Mouse (Mus musculus) embryonic fibroblast, embryonic 13.5 days (primary cell): ENCODE measurements around the gene Gosr2. TPM values are rescaled to one million over a fixed set of nuclear protein-coding genes. Genes with fewer than 3 reads are reported as not detected.

Source experiments
- H3K27ac ChIP-seq: 2 replicates; pipeline ENCODE4 v1.5.1; 2012; ENCODE audit warnings: low read length, control low read depth, inconsistent platforms; ENCODE audit not compliant: insufficient read depth
- H3K4me1 ChIP-seq: 2 replicates; pipeline ENCODE4 v1.6.1; 2011; ENCODE audit warnings: low read length; ENCODE audit not compliant: control insufficient read depth, insufficient read depth
- H3K4me3 ChIP-seq: 2 replicates; pipeline ENCODE4 v1.5.1; 2011; ENCODE audit warnings: mild to moderate bottlenecking, control low read depth, low read length; ENCODE audit not compliant: insufficient read depth
- CTCF ChIP-seq: IDR thresholded peaks from 2 replicates; pipeline ENCODE4 v1.5.1; 2011; ENCODE audit warnings: mild to moderate bottlenecking, control low read depth, low read length, moderate library complexity, borderline replicate concordance; ENCODE audit not compliant: insufficient read depth
- POLR2A ChIP-seq: IDR thresholded peaks from 2 replicates; pipeline ENCODE4 v1.6.1; 2011; ENCODE audit warnings: low read depth, mild to moderate bottlenecking, control low read depth, low read length, moderate library complexity
- polyA plus RNA-seq: library from polyadenylated mRNA; stranded (reverse); fragments of >200 nt; gene quantifications from 2 replicates; pipeline ENCODE4 v1.2.4, GENCODE M21; 2011; ENCODE audit warnings: low read depth; ENCODE audit not compliant: missing spikeins, insufficient read length

Gosr2 gene
- polyA plus RNA-seq, 1 experiment: 110 TPM

DNA sequence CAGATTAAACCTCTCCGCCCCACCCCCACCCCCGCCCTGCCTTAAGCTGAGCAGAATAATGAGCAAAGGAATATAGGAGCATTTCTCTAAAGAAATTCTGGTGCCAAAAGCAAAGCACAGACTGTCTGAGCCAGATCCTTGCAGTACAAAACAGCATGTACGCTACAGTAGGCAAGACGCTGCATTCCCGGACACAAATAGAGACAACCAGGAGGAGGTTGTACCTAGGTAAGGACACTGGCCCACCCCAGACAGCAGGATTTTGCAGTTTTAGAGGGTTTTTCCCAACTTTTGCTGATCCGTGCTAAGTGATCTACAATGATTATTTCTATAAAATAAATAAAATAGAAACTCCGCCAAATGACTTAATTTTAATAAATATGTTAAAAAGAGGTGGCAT is 49.0 kb downstream of the Gosr2 start:
- H3K27ac ChIP-seq: no peak overlapping the region
- no peaks in the 10 kb centered on the region for H3K4me1 ChIP-seq
- H3K4me3 ChIP-seq: no peak overlapping the region
- TF ChIP-seq POLR2A: no peak
- no peak for TF ChIP-seq CTCF

GRCm38 (mm10) chr11:103647921-103648620 is 49.6 kb downstream of the Gosr2 start:
- no peaks in the 10 kb centered on the region for H3K4me1 ChIP-seq
- no peak overlapping the region for H3K4me3 ChIP-seq
- no peak overlapping the region for H3K27ac ChIP-seq
- TF ChIP-seq CTCF: no peak
- no peak for TF ChIP-seq POLR2A

GRCm38 (mm10) chr11:103646301-103646700 is 51.4 kb downstream of the Gosr2 start:
- no peak overlapping the region for H3K27ac ChIP-seq
- no peak overlapping the region for H3K4me3 ChIP-seq
- no peak for TF ChIP-seq POLR2A
- TF ChIP-seq CTCF: no peak
- no peaks in the 10 kb centered on the region for H3K4me1 ChIP-seq

- no peak overlapping the region for H3K4me3 ChIP-seq
- TF ChIP-seq CTCF: no peak
- no peak for TF ChIP-seq POLR2A
- H3K27ac ChIP-seq: no peak overlapping the region
- no peaks in the 10 kb centered on the region for H3K4me1 ChIP-seq
Observed at GRCm38 (mm10) chr11:103645731-103646130, 52.0 kb downstream of the Gosr2 start.

DNA sequence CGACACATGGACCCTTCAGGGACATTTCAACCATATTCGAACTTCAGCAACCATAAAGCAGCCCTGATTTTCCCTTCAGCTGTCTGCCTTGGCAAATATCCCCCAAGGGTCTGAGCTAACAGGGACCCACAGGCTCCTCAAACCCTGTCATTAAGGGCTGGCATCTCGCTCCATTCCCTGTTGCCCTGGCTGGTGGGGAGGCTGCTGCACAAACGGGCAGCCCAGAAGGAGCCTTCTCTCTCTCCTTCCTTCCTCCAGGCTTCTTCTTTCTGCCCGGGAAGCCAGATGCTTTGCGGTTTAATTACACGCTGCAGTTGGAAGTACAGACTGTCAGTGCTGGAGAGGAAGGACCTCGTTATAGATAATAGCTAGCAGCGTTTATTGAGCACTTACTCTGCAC is 54.5 kb downstream of the Gosr2 start:
- H3K4me1 ChIP-seq: no peaks in the 10 kb centered on the region
- TF ChIP-seq CTCF (no peak), POLR2A (no peak)
- H3K27ac ChIP-seq: no peak overlapping the region
- no peak overlapping the region for H3K4me3 ChIP-seq

- Histone ChIP-seq H3K4me1 (no peaks in the 10 kb centered on the region), H3K4me3 (no peak overlapping the region), H3K27ac (no peak overlapping the region)
- TF ChIP-seq POLR2A (no peak), CTCF (peak; percentile 93)
Observed at GRCm38 (mm10) chr11:103639407-103639946, 58.2 kb downstream of the Gosr2 start.

- no peaks in the 10 kb centered on the region for H3K4me1 ChIP-seq
- no peak for TF ChIP-seq POLR2A
- TF ChIP-seq CTCF: no peak
- no peak within 1 kb of the TSS for H3K4me3 ChIP-seq
- H3K27ac ChIP-seq: no peak within 1 kb of the TSS
Observed at GRCm38 (mm10) chr11:103638790-103639189, 58.9 kb downstream of the Gosr2 start, which contains the start of gene Lyzl6. Gene Lyzl6, minus strand, starts transcription at chr11:103638890.

GRCm38 (mm10) chr11:103636261-103636660 is 61.4 kb downstream of the Gosr2 start:
- TF ChIP-seq CTCF: no peak
- TF ChIP-seq POLR2A: no peak
- Histone ChIP-seq H3K27ac (no peak overlapping the region), H3K4me3 (no peak overlapping the region), H3K4me1 (no peaks in the 10 kb centered on the region)

- H3K4me1 ChIP-seq: no peaks in the 10 kb centered on the region
- H3K4me3 ChIP-seq: no peak overlapping the region
- TF ChIP-seq POLR2A (no peak), CTCF (no peak)
- no peak overlapping the region for H3K27ac ChIP-seq
Observed at GRCm38 (mm10) chr11:103635481-103635880, 62.2 kb downstream of the Gosr2 start.

- no peaks in the 10 kb centered on the region for H3K4me1 ChIP-seq
- H3K27ac ChIP-seq: no peak overlapping the region
- no peak overlapping the region for H3K4me3 ChIP-seq
- TF ChIP-seq CTCF: no peak
- TF ChIP-seq POLR2A: no peak
Observed at GRCm38 (mm10) chr11:103634806-103635205, 62.9 kb downstream of the Gosr2 start.

GRCm38 (mm10) chr11:103627453-103627852 is 70.2 kb downstream of the Gosr2 start:
- Histone ChIP-seq H3K27ac (no peak overlapping the region), H3K4me1 (no peaks in the 10 kb centered on the region), H3K4me3 (no peak overlapping the region)
- TF ChIP-seq CTCF (no peak), POLR2A (no peak)

Other genes starting within 250 kb of the Gosr2 start
- gene Lrrc37a, start 193.3 kb downstream of the Gosr2 start, polyA plus RNA-seq: not detected in 2 replicates
- not detected in 2 replicates for gene Gm884, start 76.8 kb downstream of the Gosr2 start, polyA plus RNA-seq
- not detected in 2 replicates for gene Lyzl6, start 59.0 kb downstream of the Gosr2 start, polyA plus RNA-seq
- gene Rprml, start 48.3 kb downstream of the Gosr2 start, polyA plus RNA-seq: not detected in 2 replicates
- gene Wnt9b, start 51.9 kb upstream of the Gosr2 start, polyA plus RNA-seq: not detected in 2 replicates
- gene Wnt3, start 76.3 kb upstream of the Gosr2 start, polyA plus RNA-seq: not detected in 2 replicates